Mouse (Mus musculus): ENCODE results near the gene Uck2. TPM values are rescaled to one million over a fixed set of nuclear protein-coding genes. Genes with fewer than 3 reads are reported as not detected.

Gene Uck2
- polyA plus RNA-seq, 1 experiment from 2014 or later: 48.9 TPM

GRCm38 (mm10) chr1:167215460-167215859 is 69.7 kb downstream of the Uck2 start:
- H3K9ac ChIP-seq (ENCODE audit: low read depth, low read length): no peak overlapping the region
- H3K4me1 ChIP-seq (ENCODE audit: control insufficient read depth, insufficient read depth, low read length): 0 out of 2 replicates have a peak, but pooled peaks cover 2% of the 10 kb centered on the region
- H3K4me2 ChIP-seq (ENCODE audit: low read length): no peak overlapping the region
- no peak overlapping the region for H3K27ac ChIP-seq (ENCODE audit: low read length)
- WGBS: 80% methylated on average over 3 of the region's 3 CpGs
- H3K9me3 ChIP-seq (replicated peaks; ENCODE audit: control insufficient read depth, low read length, poor library complexity, severe bottlenecking): no peaks in the 10 kb centered on the region
- no peaks in the 10 kb centered on the region for H3K36me3 ChIP-seq (ENCODE audit: control insufficient read depth, insufficient read depth, low read length)
- H3K27me3 ChIP-seq (ENCODE audit: control insufficient read depth, insufficient read depth, low read depth, low read length): no peaks in the 10 kb centered on the region
- no peak overlapping the region for H3K4me3 ChIP-seq (ENCODE audit: low read depth, low read length)
- no peak for ATAC-seq

GRCm38 (mm10) chr1:167212710-167213109 is 72.4 kb downstream of the Uck2 start:
- H3K36me3 ChIP-seq (ENCODE audit: control insufficient read depth, insufficient read depth, low read length): no peaks in the 10 kb centered on the region
- 90% methylated on average over 1 of the region's 1 CpGs for WGBS
- H3K27me3 ChIP-seq (ENCODE audit: control insufficient read depth, insufficient read depth, low read depth, low read length): no peaks in the 10 kb centered on the region
- H3K4me3 ChIP-seq (ENCODE audit: low read depth, low read length): no peak overlapping the region
- ATAC-seq: 0 out of 2 replicates have a peak, but pooled peaks have one; percentile 19
- no peak overlapping the region for H3K9ac ChIP-seq (ENCODE audit: low read depth, low read length)
- 0 out of 2 replicates have a peak, but pooled peaks cover 2% of the 10 kb centered on the region for H3K4me1 ChIP-seq (ENCODE audit: control insufficient read depth, insufficient read depth, low read length)
- no peak overlapping the region for H3K27ac ChIP-seq (ENCODE audit: low read length)
- no peak overlapping the region for H3K4me2 ChIP-seq (ENCODE audit: low read length)
- no peaks in the 10 kb centered on the region for H3K9me3 ChIP-seq (replicated peaks; ENCODE audit: control insufficient read depth, low read length, poor library complexity, severe bottlenecking)

- H3K9me3 ChIP-seq (replicated peaks; ENCODE audit: control insufficient read depth, low read length, poor library complexity, severe bottlenecking): no peaks in the 10 kb centered on the region
- no peaks in the 10 kb centered on the region for H3K27me3 ChIP-seq (ENCODE audit: control insufficient read depth, insufficient read depth, low read depth, low read length)
- H3K9ac ChIP-seq (ENCODE audit: low read depth, low read length): no peak overlapping the region
- no peak overlapping the region for H3K4me3 ChIP-seq (ENCODE audit: low read depth, low read length)
- no peak overlapping the region for H3K27ac ChIP-seq (ENCODE audit: low read length)
- H3K4me2 ChIP-seq (ENCODE audit: low read length): peak overlapping the region; percentile 31
- peak; percentile 82 for ATAC-seq
- H3K4me1 ChIP-seq (ENCODE audit: control insufficient read depth, insufficient read depth, low read length): 0 out of 2 replicates have a peak, but pooled peaks cover 2% of the 10 kb centered on the region
- WGBS: 22% methylated on average over 7 of the region's 7 CpGs
- H3K36me3 ChIP-seq (ENCODE audit: control insufficient read depth, insufficient read depth, low read length): no peaks in the 10 kb centered on the region
Observed at GRCm38 (mm10) chr1:167211979-167212614, 73.0 kb downstream of the Uck2 start.

DNA sequence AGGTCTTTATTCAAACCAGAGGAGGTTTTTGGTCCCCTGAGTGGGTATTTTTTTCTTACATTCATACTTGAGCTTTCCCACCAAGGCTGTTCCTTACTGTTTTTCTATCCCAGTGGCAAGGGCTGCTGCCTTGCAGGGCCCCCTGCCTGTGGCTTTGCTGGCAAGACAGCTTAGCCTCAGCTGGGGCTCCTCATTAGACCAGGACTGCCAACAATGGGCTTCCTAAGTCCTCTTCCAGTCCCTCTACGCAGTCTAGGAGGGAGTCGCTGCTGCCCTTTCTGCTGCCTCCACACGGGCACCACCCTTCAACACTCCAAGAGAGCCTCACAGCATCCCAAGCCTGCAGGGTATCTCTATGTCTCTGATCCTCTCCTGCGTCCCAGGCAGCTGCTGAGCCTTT is 76.3 kb downstream of the Uck2 start:
- 16% methylated on average over 4 of the region's 4 CpGs for WGBS
- H3K4me3 ChIP-seq (ENCODE audit: low read depth, low read length): no peak overlapping the region
- no peak overlapping the region for H3K9ac ChIP-seq (ENCODE audit: low read depth, low read length)
- H3K4me2 ChIP-seq (ENCODE audit: low read length): no peak overlapping the region
- ATAC-seq: no peak
- H3K4me1 ChIP-seq (ENCODE audit: control insufficient read depth, insufficient read depth, low read length): 0 out of 2 replicates have a peak, but pooled peaks cover 2% of the 10 kb centered on the region
- H3K9me3 ChIP-seq (replicated peaks; ENCODE audit: control insufficient read depth, low read length, poor library complexity, severe bottlenecking): no peaks in the 10 kb centered on the region
- H3K27me3 ChIP-seq (ENCODE audit: control insufficient read depth, insufficient read depth, low read depth, low read length): no peaks in the 10 kb centered on the region
- H3K27ac ChIP-seq (ENCODE audit: low read length): no peak overlapping the region
- H3K36me3 ChIP-seq (ENCODE audit: control insufficient read depth, insufficient read depth, low read length): no peaks in the 10 kb centered on the region

DNA sequence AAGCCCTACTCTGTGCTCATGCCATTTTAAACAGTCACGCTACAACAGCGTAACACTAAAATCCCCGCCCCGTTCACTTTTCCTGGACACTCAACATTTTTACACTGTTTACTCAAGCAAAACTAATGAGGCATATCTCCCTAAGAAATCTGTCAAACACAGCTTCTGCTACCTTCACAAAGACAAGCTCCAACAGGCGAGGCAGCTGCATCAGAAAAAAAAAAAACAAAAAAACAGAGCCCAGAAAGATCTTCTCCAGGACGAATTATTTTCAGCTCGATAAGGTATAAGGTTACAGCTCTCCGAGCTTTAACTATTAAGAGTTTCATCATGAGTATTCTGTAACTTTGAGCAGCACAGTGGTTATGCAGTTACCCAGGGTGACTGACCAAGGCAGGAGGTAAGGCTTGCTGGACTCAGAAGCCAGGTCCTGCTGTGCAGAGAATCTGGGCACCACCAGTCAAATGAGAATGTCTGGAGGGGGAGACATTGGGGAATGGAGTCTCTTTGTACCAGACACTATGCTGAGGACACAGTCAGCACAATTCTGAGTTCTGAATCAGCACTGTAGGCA is 79.9 kb downstream of the Uck2 start:
- H3K36me3 ChIP-seq (ENCODE audit: control insufficient read depth, insufficient read depth, low read length): no peaks in the 10 kb centered on the region
- H3K9me3 ChIP-seq (replicated peaks; ENCODE audit: control insufficient read depth, low read length, poor library complexity, severe bottlenecking): no peaks in the 10 kb centered on the region
- H3K4me2 ChIP-seq (ENCODE audit: low read length): no peak overlapping the region
- H3K9ac ChIP-seq (ENCODE audit: low read depth, low read length): no peak overlapping the region
- no peak overlapping the region for H3K4me3 ChIP-seq (ENCODE audit: low read depth, low read length)
- no peak overlapping the region for H3K27ac ChIP-seq (ENCODE audit: low read length)
- no peaks in the 10 kb centered on the region for H3K4me1 ChIP-seq (ENCODE audit: control insufficient read depth, insufficient read depth, low read length)
- no peaks in the 10 kb centered on the region for H3K27me3 ChIP-seq (ENCODE audit: control insufficient read depth, insufficient read depth, low read depth, low read length)
- ATAC-seq: no peak
- 74% methylated on average over 8 of the region's 8 CpGs for WGBS

DNA sequence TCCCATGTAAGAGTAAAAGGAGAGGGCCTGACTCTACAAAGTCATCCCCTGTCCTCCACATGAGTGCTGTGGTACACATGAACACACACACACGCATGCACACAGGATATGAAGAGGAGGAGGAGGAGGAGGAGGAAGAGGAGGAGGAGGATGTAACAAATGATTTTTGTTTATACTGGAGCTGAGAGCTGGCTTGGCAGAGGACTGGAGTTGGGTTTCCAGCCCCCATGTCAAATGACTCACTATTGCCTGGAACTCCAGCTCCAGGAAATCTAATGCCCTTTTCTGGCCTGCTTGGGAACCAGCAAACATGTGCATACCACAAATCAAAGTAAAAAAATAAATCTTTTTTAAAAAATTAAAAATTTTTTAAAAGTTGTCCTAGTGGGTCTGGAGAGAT is 80.7 kb downstream of the Uck2 start:
- ATAC-seq: no peak
- Histone ChIP-seq H3K27me3 (ENCODE audit: control insufficient read depth, insufficient read depth, low read depth, low read length) (no peaks in the 10 kb centered on the region), H3K4me1 (ENCODE audit: control insufficient read depth, insufficient read depth, low read length) (no peaks in the 10 kb centered on the region), H3K36me3 (ENCODE audit: control insufficient read depth, insufficient read depth, low read length) (no peaks in the 10 kb centered on the region), H3K4me3 (ENCODE audit: low read depth, low read length) (no peak overlapping the region), H3K9ac (ENCODE audit: low read depth, low read length) (no peak overlapping the region), H3K9me3 (replicated peaks; ENCODE audit: control insufficient read depth, low read length, poor library complexity, severe bottlenecking) (no peaks in the 10 kb centered on the region), H3K27ac (ENCODE audit: low read length) (no peak overlapping the region), H3K4me2 (ENCODE audit: low read length) (no peak overlapping the region)
- 93% methylated on average over 1 of the region's 1 CpGs for WGBS

GRCm38 (mm10) chr1:167194766-167195165 is 90.4 kb downstream of the Uck2 start:
- Histone ChIP-seq H3K9me3 (replicated peaks; ENCODE audit: control insufficient read depth, low read length, poor library complexity, severe bottlenecking) (no peaks in the 10 kb centered on the region), H3K4me3 (ENCODE audit: low read depth, low read length) (no peak overlapping the region), H3K27ac (ENCODE audit: low read length) (0 out of 2 replicates have a peak overlapping the region, but pooled peaks have one; percentile 32), H3K4me1 (ENCODE audit: control insufficient read depth, insufficient read depth, low read length) (peaks cover 7% of the 10 kb centered on the region; the same call in 1 of the 2 replicates), H3K36me3 (ENCODE audit: control insufficient read depth, insufficient read depth, low read length) (no peaks in the 10 kb centered on the region), H3K27me3 (ENCODE audit: control insufficient read depth, insufficient read depth, low read depth, low read length) (no peaks in the 10 kb centered on the region), H3K4me2 (ENCODE audit: low read length) (no peak overlapping the region), H3K9ac (ENCODE audit: low read depth, low read length) (no peak overlapping the region)
- WGBS: 34% methylated on average over 8 of the region's 8 CpGs
- ATAC-seq: peak; percentile 77

- Histone ChIP-seq H3K4me3 (ENCODE audit: low read depth, low read length) (no peak overlapping the region), H3K9me3 (replicated peaks; ENCODE audit: control insufficient read depth, low read length, poor library complexity, severe bottlenecking) (no peaks in the 10 kb centered on the region)
- ATAC-seq: no peak
Observed at GRCm38 (mm10) chr1:167187791-167188190, 97.3 kb downstream of the Uck2 start.

GRCm38 (mm10) chr1:167181919-167182616 is 103.1 kb downstream of the Uck2 start:
- H3K9ac ChIP-seq (ENCODE audit: low read depth, low read length): no peak overlapping the region
- H3K9me3 ChIP-seq (replicated peaks; ENCODE audit: control insufficient read depth, low read length, poor library complexity, severe bottlenecking): no peaks in the 10 kb centered on the region
- H3K36me3 ChIP-seq (ENCODE audit: control insufficient read depth, insufficient read depth, low read length): no peaks in the 10 kb centered on the region
- H3K4me3 ChIP-seq (ENCODE audit: low read depth, low read length): no peak overlapping the region
- WGBS: 25% methylated on average over 9 of the region's 9 CpGs
- H3K4me2 ChIP-seq (ENCODE audit: low read length): no peak overlapping the region
- H3K27ac ChIP-seq (ENCODE audit: low read length): no peak overlapping the region
- no peaks in the 10 kb centered on the region for H3K4me1 ChIP-seq (ENCODE audit: control insufficient read depth, insufficient read depth, low read length)
- H3K27me3 ChIP-seq (ENCODE audit: control insufficient read depth, insufficient read depth, low read depth, low read length): no peaks in the 10 kb centered on the region
- peak; percentile 90 for ATAC-seq

More at GRCm38 (mm10) chr1:167187791-167188190, 97.3 kb downstream of the Uck2 start:
- H3K4me1 ChIP-seq (ENCODE audit: control insufficient read depth, insufficient read depth, low read length): peaks cover 5% of the 10 kb centered on the region; the same call in 1 of the 2 replicates
- H3K36me3 ChIP-seq (ENCODE audit: control insufficient read depth, insufficient read depth, low read length): no peaks in the 10 kb centered on the region
- no peak overlapping the region for H3K27ac ChIP-seq (ENCODE audit: low read length)
- H3K4me2 ChIP-seq (ENCODE audit: low read length): no peak overlapping the region
- H3K27me3 ChIP-seq (ENCODE audit: control insufficient read depth, insufficient read depth, low read depth, low read length): no peaks in the 10 kb centered on the region
- H3K9ac ChIP-seq (ENCODE audit: low read depth, low read length): no peak overlapping the region
- WGBS: 45% methylated on average over 5 of the region's 5 CpGs
